Mouse (Mus musculus) bone marrow macrophage, adult 2 months (primary cell): ENCODE measurements at regions not wholly inside any gene's neighbourhood (a gene's known extent, or its start where the extent isn't known, plus 50 kb on each side); places are given as distances from the start of the nearest gene placed in this dataset.

Experiments used
- CTCF ChIP-seq: IDR thresholded peaks from 2 replicates; pipeline ENCODE4 v1.5.1; 2012; ENCODE audit warnings: low read depth, mild to moderate bottlenecking, low read length, moderate library complexity
- POLR2A ChIP-seq: IDR thresholded peaks from 2 replicates; pipeline ENCODE4 v1.6.1; 2012; ENCODE audit warnings: mild to moderate bottlenecking, low read depth, low read length, borderline replicate concordance

DNA sequence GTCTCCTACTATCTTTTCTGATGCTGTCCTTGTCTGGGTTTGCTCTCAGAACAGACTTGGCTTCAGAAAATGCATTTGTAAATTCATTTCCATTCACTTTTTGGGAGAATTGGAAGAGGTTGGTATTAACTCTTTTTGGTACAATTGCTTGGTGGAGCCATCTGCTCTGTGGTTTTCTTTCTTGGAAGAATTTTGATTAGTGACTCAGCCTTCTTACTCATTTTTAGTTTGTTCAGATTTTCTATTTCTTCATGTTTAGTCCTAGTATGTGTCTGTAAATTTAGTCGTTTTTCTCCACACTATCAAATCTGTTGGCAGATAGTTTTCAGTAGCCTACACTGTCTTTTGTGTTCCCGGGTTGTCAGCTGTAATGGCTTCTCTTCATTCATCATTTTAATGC, 288.7 kb upstream of the Nrp1 start:
- TF ChIP-seq POLR2A (no peak), CTCF (no peak)
